Mouse (Mus musculus) MEL (cell line): ENCODE measurements around the gene Ppp2r5d.

Source experiments
- CHD1 ChIP-seq: IDR thresholded peaks from 2 replicates; pipeline ENCODE4 v1.6.1; 2012; ENCODE audit warnings: low read depth, mild to moderate bottlenecking, inconsistent platforms, low read length, improper control_type of control experiment
- CTCF ChIP-seq, 3 experiments: IDR thresholded peaks in 2 of 3; conservative IDR thresholded peaks in 1 of 3; 2 replicates each; pipeline ENCODE4 v1.5.1; 2011 to 2012; ENCODE audit warnings: low read length in 3 of 3, low read depth in 2 of 3, mild to moderate bottlenecking in 2 of 3, improper control_type of control experiment in 1 of 3, inconsistent platforms in 1 of 3, mixed read lengths in 1 of 3, moderate library complexity in 1 of 3; ENCODE audit not compliant: control insufficient read depth in 1 of 3, insufficient read depth in 1 of 3, poor library complexity in 1 of 3, severe bottlenecking in 1 of 3
- HCFC1 ChIP-seq: IDR thresholded peaks from 2 replicates; pipeline ENCODE4 v1.6.1; 2012; ENCODE audit warnings: low read depth, mild to moderate bottlenecking, inconsistent platforms, low read length, improper control_type of control experiment, moderate library complexity
- MXI1 ChIP-seq: IDR thresholded peaks from 2 replicates; pipeline ENCODE4 v1.6.1; 2011; ENCODE audit warnings: mild to moderate bottlenecking, low read depth, low read length, improper control_type of control experiment
- POLR2A ChIP-seq, 2 experiments: IDR thresholded peaks; 2 replicates each; pipeline ENCODE4 v1.6.1; 2011 to 2012; ENCODE audit warnings: low read length in 2 of 2, mild to moderate bottlenecking in 2 of 2, control low read depth in 1 of 2, improper control_type of control experiment in 1 of 2, low read depth in 1 of 2, moderate library complexity in 1 of 2; ENCODE audit not compliant: control insufficient read depth in 1 of 2, insufficient read depth in 1 of 2, poor library complexity in 1 of 2
- SIN3A ChIP-seq: IDR thresholded peaks from 2 replicates; pipeline ENCODE4 v1.6.1; 2012; ENCODE audit warnings: low read length, improper control_type of control experiment, inconsistent platforms
- USF1 ChIP-seq: IDR thresholded peaks from 2 replicates; pipeline ENCODE4 v1.6.1; 2014; ENCODE audit warnings: low read depth, mild to moderate bottlenecking, inconsistent platforms, low read length, improper control_type of control experiment, moderate library complexity
- ZC3H11A ChIP-seq: IDR thresholded peaks from 2 replicates; pipeline ENCODE4 v1.6.1; 2012; ENCODE audit warnings: low read depth, mild to moderate bottlenecking, inconsistent platforms, low read length, improper control_type of control experiment
- ZMIZ1 ChIP-seq: IDR thresholded peaks from 2 replicates; pipeline ENCODE4 v1.6.1; 2012; ENCODE audit warnings: low read depth, mild to moderate bottlenecking, inconsistent platforms, low read length, improper control_type of control experiment, moderate library complexity

DNA sequence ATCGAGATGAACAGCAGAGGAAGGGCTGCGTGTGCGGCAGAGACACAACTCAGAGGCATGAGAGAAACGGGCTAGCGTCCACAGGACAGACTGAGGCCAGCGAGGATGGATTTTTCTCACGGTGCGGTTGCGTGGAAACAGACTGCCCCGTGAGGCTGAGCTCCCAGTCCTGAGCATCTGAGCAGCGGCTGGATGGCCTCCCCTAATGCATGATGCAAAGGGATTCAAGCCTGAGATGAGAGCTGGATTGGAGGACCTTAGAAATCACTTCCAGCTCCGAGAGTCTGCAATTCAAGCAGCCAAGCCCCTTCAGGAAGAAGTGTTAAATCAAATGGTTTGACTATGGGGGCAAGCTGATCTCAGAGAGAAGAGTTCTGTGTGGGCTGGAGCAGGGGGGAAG lies 3.4 kb downstream of the Ppp2r5d start:
- TF ChIP-seq MXI1: no peak
- TF ChIP-seq SIN3A: no peak
- no peak for TF ChIP-seq POLR2A (IDR thresholded peaks at IDR 0.05; ENCODE audit: control insufficient read depth in 1 of 2, insufficient read depth in 1 of 2, low read depth in 1 of 2, low read length in 2 of 2, poor library complexity in 1 of 2)
- no peak for TF ChIP-seq CTCF (IDR thresholded peaks at IDR 0.05 in 2 of 3, conservative IDR thresholded peaks at IDR 0.05 in 1 of 3; ENCODE audit: control insufficient read depth in 1 of 3, insufficient read depth in 1 of 3, low read depth in 2 of 3, low read length in 3 of 3, poor library complexity in 1 of 3, severe bottlenecking in 1 of 3)
- TF ChIP-seq CHD1: no peak
- no peak for TF ChIP-seq USF1
- TF ChIP-seq ZMIZ1: no peak
- no peak for TF ChIP-seq ZC3H11A
- no peak for TF ChIP-seq HCFC1
